13 mouse cellular contexts compared by ENCODE assay signal in the genomic region with DNA sequence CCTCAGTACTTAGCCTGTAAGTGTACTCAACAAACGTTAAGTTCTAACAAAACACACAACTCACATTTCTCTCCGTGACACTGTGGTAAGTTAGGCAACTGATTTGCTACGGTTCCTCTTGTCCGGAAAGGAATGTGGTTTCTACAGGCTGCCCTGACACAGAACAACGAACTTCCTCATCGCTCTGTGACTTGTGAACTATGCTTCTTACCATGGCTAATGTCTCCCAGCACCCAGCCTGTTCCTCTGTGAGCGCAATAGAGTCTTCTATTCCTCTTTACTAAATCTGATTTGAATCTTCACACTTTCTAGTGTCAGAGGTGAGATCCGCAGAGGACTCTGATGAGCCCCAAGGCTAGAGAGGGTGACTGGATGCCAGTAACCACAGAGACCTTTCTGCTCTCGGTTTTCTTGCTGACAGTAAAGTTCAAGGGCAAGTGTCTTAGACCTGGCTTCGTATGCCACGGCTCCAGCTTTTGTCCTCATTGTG. TPM values are rescaled to one million over a fixed set of nuclear protein-coding genes. Genes with fewer than 3 reads are reported as not detected.
DNase-seq lines count a peak whose midpoint lies in the region; ATAC-seq lines count a peak whose summit lies in the region.
"Had no signal": no experiment of that assay in that cellular context is flagged by ENCODE, and none has a peak within 500 bp of the region (broad histone marks: within the 10 kb centered on the region; RNA-seq: fewer than 3 reads in every experiment).

No protein-coding gene starts in this region.

- H3K27ac ChIP-seq in lung, embryonic 16.5 days (ENCODE audit: low read length), result no peak overlapping the region
- no peak overlapping the region for H3K27ac ChIP-seq in forebrain, embryonic 16.5 days (ENCODE audit: low read length)
- no peak overlapping the region for H3K27ac ChIP-seq in midbrain, embryonic 14.5 days (replicated peaks; ENCODE audit: low read depth, low read length)

- H3K27me3 ChIP-seq in lung, embryonic 16.5 days (ENCODE audit: control insufficient read depth, insufficient read depth, low read depth, low read length), result no peaks in the 10 kb centered on the region
- H3K27me3 ChIP-seq in splenic B cell, adult 2 months (ENCODE audit: control insufficient read depth, insufficient read depth, low read length, poor library complexity, severe bottlenecking), result no peaks in the 10 kb centered on the region
- no peaks in the 10 kb centered on the region for H3K27me3 ChIP-seq in forebrain, embryonic 16.5 days (replicated peaks; ENCODE audit: control insufficient read depth, insufficient read depth, low read length)
- no peaks in the 10 kb centered on the region for H3K27me3 ChIP-seq in midbrain, embryonic 14.5 days (ENCODE audit: control insufficient read depth, insufficient read depth, low read length)
- H3K27me3 ChIP-seq: CH12.LX; heart, embryonic 12.5 days had no signal

- no peaks in the 10 kb centered on the region for H3K9me3 ChIP-seq in lung, embryonic 16.5 days (ENCODE audit: control insufficient read depth, low read length)
- H3K9me3 ChIP-seq in forebrain, embryonic 16.5 days (ENCODE audit: control insufficient read depth, low read length), result no peaks in the 10 kb centered on the region
- no peaks in the 10 kb centered on the region for H3K9me3 ChIP-seq in midbrain, embryonic 14.5 days (ENCODE audit: control insufficient read depth, low read length)
- H3K9me3 ChIP-seq: heart, embryonic 12.5 days had no signal

- no peaks in the 10 kb centered on the region for H3K36me3 ChIP-seq in lung, embryonic 16.5 days (ENCODE audit: control insufficient read depth, insufficient read depth, low read length)
- no peaks in the 10 kb centered on the region for H3K36me3 ChIP-seq in splenic B cell, adult 2 months (ENCODE audit: control insufficient read depth, insufficient read depth, low read length, poor library complexity, severe bottlenecking)
- no peaks in the 10 kb centered on the region for H3K36me3 ChIP-seq in forebrain, embryonic 16.5 days (ENCODE audit: control insufficient read depth, insufficient read depth)
- H3K36me3 ChIP-seq in midbrain, embryonic 14.5 days (ENCODE audit: control insufficient read depth, insufficient read depth, low read length), result no peaks in the 10 kb centered on the region
- H3K36me3 ChIP-seq: heart, embryonic 12.5 days had no signal

- DNase-seq in embryo, embryonic 10 days (ENCODE audit: low spot score), result peak; percentile 58
- DNase-seq in embryo, embryonic 9.5 days (ENCODE audit: extremely low spot score), result no peak
- peak; percentile 50 for DNase-seq in embryo, embryonic 10.5 days (ENCODE audit: low spot score)
- peak; percentile 81 for DNase-seq in splenic B cell, adult 2 months (ENCODE audit: low read depth, low spot score)
- no peak for DNase-seq in layer of hippocampus, postnatal 14 days (ENCODE audit: low spot score in 2 of 2)
- DNase-seq in midbrain, embryonic 14.5 days, result no peak
- DNase-seq: kidney, postnatal 25 days had no signal

- peaks cover 3% of the 10 kb centered on the region for H3K4me1 ChIP-seq in lung, embryonic 16.5 days (replicated peaks; ENCODE audit: control insufficient read depth, insufficient read depth, low read length)
- H3K4me1 ChIP-seq in forebrain, embryonic 16.5 days (replicated peaks; ENCODE audit: control insufficient read depth, insufficient read depth, low read length), result no peaks in the 10 kb centered on the region
- H3K4me1 ChIP-seq in midbrain, embryonic 14.5 days (ENCODE audit: control insufficient read depth, insufficient read depth, low read length), result peaks cover 5% of the 10 kb centered on the region

- H3K4me3 ChIP-seq in lung, embryonic 16.5 days (ENCODE audit: low read length), result no peak overlapping the region
- no peak overlapping the region for H3K4me3 ChIP-seq in forebrain, embryonic 16.5 days (replicated peaks; ENCODE audit: low read length)
- H3K4me3 ChIP-seq in midbrain, embryonic 14.5 days (replicated peaks; ENCODE audit: low read depth, low read length), result no peak overlapping the region
- H3K4me3 ChIP-seq: erythroblast, embryonic 14.5 days; heart, embryonic 12.5 days had no signal

- WGBS in lung, embryonic 16.5 days, result 51% methylated on average over 11 of the region's 11 CpGs
- 83% methylated on average over 11 of the region's 11 CpGs for WGBS in forebrain, embryonic 16.5 days
- 51% methylated on average over 11 of the region's 11 CpGs for WGBS in midbrain, embryonic 14.5 days

- H3K4me2 ChIP-seq in lung, embryonic 16.5 days (ENCODE audit: low read depth, low read length), result no peak overlapping the region
- H3K4me2 ChIP-seq in forebrain, embryonic 16.5 days (ENCODE audit: low read length), result no peak overlapping the region
- no peak overlapping the region for H3K4me2 ChIP-seq in midbrain, embryonic 14.5 days (ENCODE audit: low read length)
- H3K4me2 ChIP-seq: heart, embryonic 12.5 days had no signal

- peak; percentile 54; the same call in 1 of the 2 replicates for ATAC-seq in lung, embryonic 16.5 days (ENCODE audit: low read depth)
- no peak for ATAC-seq in forebrain, embryonic 16.5 days
- no peak for ATAC-seq in midbrain, embryonic 14.5 days (ENCODE audit: low FRiP score, low TSS enrichment)

- H3K9ac ChIP-seq in lung, embryonic 16.5 days (ENCODE audit: low read length), result no peak overlapping the region
- H3K9ac ChIP-seq in forebrain, embryonic 16.5 days (replicated peaks; ENCODE audit: low read depth, low read length), result no peak overlapping the region
- no peak overlapping the region for H3K9ac ChIP-seq in midbrain, embryonic 14.5 days (replicated peaks; ENCODE audit: low read length)
- H3K9ac ChIP-seq: heart, embryonic 12.5 days had no signal

RNA-seq across cellular contexts. Expression of a gene that starts 3.1 kb away (rescaled TPM):
- polyA plus RNA-seq in lung, embryonic 16.5 days (2015; fragmentation: Nextera tagmentation; extraction: Ambion mirVana), result 16.2 and 19.8 TPM in 2 replicates
- 6.0 and 7.9 TPM in 2 replicates for polyA plus RNA-seq in forebrain, embryonic 16.5 days (2015; fragmentation: Nextera tagmentation; extraction: Ambion mirVana)
- 10 to 100 TPM; 26.6 to 33.5 TPM for total RNA-seq in layer of hippocampus, postnatal 14 days (2021)
- 9.9 and 11.1 TPM in 2 replicates for polyA plus RNA-seq in midbrain, embryonic 14.5 days (2014; fragmentation: Nextera tagmentation; extraction: Ambion mirVana)

RNA-seq across cellular contexts. Expression of a gene that starts 9.4 kb away (rescaled TPM):
- not detected in 2 replicates for polyA plus RNA-seq in lung, embryonic 16.5 days (2015; fragmentation: Nextera tagmentation; extraction: Ambion mirVana)
- 0.39 and 0.40 TPM in 2 replicates for polyA plus RNA-seq in forebrain, embryonic 16.5 days (2015; fragmentation: Nextera tagmentation; extraction: Ambion mirVana)
- total RNA-seq in layer of hippocampus, postnatal 14 days (2021), result 1 to 10 TPM; 1.0 to 1.5 TPM
- 0.20 and 0.55 TPM in 2 replicates for polyA plus RNA-seq in midbrain, embryonic 14.5 days (2014; fragmentation: Nextera tagmentation; extraction: Ambion mirVana)
- total RNA-seq: adrenal gland, adult 18-20 months; CH12.LX had no signal
- polyA plus RNA-seq: erythroblast, embryonic 14.5 days had no signal

Comparison
In these comparisons a context has a peak if more than half of its experiments do, and no peak if none do; other contexts are left out.
1. DNase-seq: peak in embryo, embryonic 10 days (single experiment), embryo, embryonic 10.5 days (single experiment) and splenic B cell, adult 2 months (single experiment); none in embryo, embryonic 9.5 days (single experiment), layer of hippocampus, postnatal 14 days (0 of 2) and midbrain, embryonic 14.5 days (single experiment).